Mouse (Mus musculus) cortical plate, adult 2 months (tissue): ENCODE results near the gene Zfp609. TPM values are rescaled to one million over a fixed set of nuclear protein-coding genes. Genes with fewer than 3 reads are reported as not detected.

ENCODE experiments used
- H3K27ac ChIP-seq: fragments of 200-500 bp; 2 replicates; pipeline ENCODE4 v1.5.1; 2012; ENCODE audit warnings: low read length, control low read depth, inconsistent platforms; ENCODE audit not compliant: insufficient read depth
- H3K4me1 ChIP-seq: fragments of 200-500 bp; 2 replicates; pipeline ENCODE4 v1.6.1; 2011; ENCODE audit warnings: low read length; ENCODE audit not compliant: control insufficient read depth, insufficient read depth
- H3K4me3 ChIP-seq: fragments of 200-500 bp; 2 replicates; pipeline ENCODE4 v1.5.1; 2011; ENCODE audit warnings: mild to moderate bottlenecking, low read length, control low read depth; ENCODE audit not compliant: insufficient read depth
- CTCF ChIP-seq: fragments of 200-500 bp; IDR thresholded peaks from 2 replicates; pipeline ENCODE4 v1.5.1; 2011; ENCODE audit warnings: mild to moderate bottlenecking, control low read depth, low read length; ENCODE audit not compliant: insufficient read depth; ENCODE audit errors: extremely low read depth
- POLR2A ChIP-seq: fragments of 200-500 bp; IDR thresholded peaks from 2 replicates; pipeline ENCODE4 v1.6.1; 2011; ENCODE audit warnings: mild to moderate bottlenecking, low read length, control low read depth; ENCODE audit not compliant: insufficient read depth; ENCODE audit errors: extremely low read depth
- polyA plus RNA-seq: library from polyadenylated mRNA; depleted of rRNA; stranded (reverse); fragments of >200 nt; gene quantifications from 2 replicates; pipeline ENCODE4 v1.2.3, GENCODE M21; 2012

The Zfp609 gene
- polyA plus RNA-seq, 1 experiment: 14.1 TPM

DNA sequence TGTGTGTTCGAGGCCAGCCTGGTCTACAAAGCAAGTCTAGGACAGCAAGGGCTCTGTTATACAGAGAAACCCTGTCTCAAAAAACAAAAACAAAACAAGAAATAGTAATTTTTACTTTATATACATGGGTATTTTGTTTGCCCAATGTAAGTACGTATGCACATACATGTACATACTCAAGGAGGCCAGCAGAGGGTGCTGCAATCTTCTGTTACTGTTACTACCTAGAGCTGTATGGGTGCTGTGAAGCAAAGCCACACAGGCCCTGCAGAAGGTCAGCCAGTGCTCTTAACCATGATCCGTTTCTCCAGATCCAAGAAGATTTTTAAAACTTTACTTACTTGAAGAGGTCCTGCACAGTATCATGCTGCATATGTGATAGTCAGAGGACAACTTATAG lies 74.7 kb downstream of the Zfp609 start:
- no peak overlapping the region for H3K27ac ChIP-seq
- no peak overlapping the region for H3K4me3 ChIP-seq
- TF ChIP-seq CTCF: no peak
- no peak for TF ChIP-seq POLR2A
- H3K4me1 ChIP-seq: peaks cover 5% of the 10 kb centered on the region

- TF ChIP-seq CTCF (no peak), POLR2A (no peak)
- peaks cover 5% of the 10 kb centered on the region for H3K4me1 ChIP-seq
- H3K4me3 ChIP-seq: no peak overlapping the region
- H3K27ac ChIP-seq: no peak overlapping the region
These were observed 75.5 kb downstream of the Zfp609 start for GRCm38 (mm10) chr9:65751906-65752305.

- H3K4me3 ChIP-seq: no peak overlapping the region
- H3K27ac ChIP-seq: no peak overlapping the region
- TF ChIP-seq CTCF (no peak), POLR2A (no peak)
These were observed 79.3 kb downstream of the Zfp609 start for GRCm38 (mm10) chr9:65748102-65748501.

GRCm38 (mm10) chr9:65746479-65746878 lies 80.9 kb downstream of the Zfp609 start:
- H3K4me1 ChIP-seq: peaks cover 7% of the 10 kb centered on the region
- TF ChIP-seq CTCF: no peak
- no peak for TF ChIP-seq POLR2A
- H3K4me3 ChIP-seq: no peak overlapping the region
- H3K27ac ChIP-seq: no peak overlapping the region

More at GRCm38 (mm10) chr9:65748102-65748501, 79.3 kb downstream of the Zfp609 start:
- peaks cover 10% of the 10 kb centered on the region for H3K4me1 ChIP-seq

- Histone ChIP-seq H3K27ac (no peak overlapping the region), H3K4me1 (peaks cover 7% of the 10 kb centered on the region), H3K4me3 (no peak overlapping the region)
- TF ChIP-seq POLR2A (no peak), CTCF (no peak)
These were observed 81.9 kb downstream of the Zfp609 start for GRCm38 (mm10) chr9:65745456-65745855.

DNA sequence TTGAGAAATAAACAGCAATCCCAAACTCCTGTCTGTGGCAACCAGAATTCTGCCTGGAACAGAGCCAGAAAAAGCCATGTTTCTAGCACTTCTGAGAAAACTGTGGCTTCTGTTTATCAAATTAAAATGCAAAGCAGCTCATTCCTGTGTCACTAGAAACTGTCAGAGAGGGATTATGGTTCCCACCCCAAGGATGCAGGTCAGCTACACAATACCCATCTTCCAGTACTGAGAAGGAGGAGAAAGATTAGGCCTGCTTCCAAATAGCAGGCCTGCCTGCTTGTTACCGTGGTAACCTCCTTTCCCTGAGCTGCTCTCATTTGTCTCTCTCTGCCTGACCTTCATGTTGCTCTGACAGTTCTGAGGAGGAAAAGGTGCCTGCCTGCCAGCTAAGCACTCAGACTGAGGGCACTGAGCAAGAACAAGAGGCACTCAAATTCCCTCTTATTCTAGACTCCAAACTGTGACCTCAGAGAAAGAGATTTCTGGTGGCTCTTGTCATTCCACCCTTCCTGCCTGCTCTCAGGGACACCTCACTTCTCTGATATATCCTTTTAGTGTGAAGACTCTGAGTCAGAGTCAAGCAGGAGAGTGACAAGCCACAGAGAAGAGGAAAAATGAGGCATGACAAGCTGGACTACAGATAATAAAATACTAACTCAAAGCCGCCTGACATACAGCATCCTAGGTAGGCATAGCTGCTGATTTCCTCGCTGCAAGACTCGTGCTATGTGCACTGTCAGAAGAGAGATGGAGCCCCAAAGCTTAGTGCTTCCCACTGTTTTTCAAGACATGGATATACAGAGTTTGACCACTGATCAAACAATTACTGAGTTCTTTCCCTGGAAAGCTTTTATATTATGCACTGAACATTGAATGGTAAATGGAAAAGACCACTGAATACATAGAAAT lies 82.9 kb downstream of the Zfp609 start:
- TF ChIP-seq POLR2A (no peak), CTCF (no peak)
- Histone ChIP-seq H3K27ac (peak overlapping the region; percentile 36), H3K4me1 (peaks cover 7% of the 10 kb centered on the region), H3K4me3 (no peak overlapping the region)

GRCm38 (mm10) chr9:65743809-65744170 lies 83.6 kb downstream of the Zfp609 start:
- TF ChIP-seq POLR2A (no peak), CTCF (no peak)
- Histone ChIP-seq H3K27ac (no peak overlapping the region), H3K4me3 (no peak overlapping the region), H3K4me1 (peaks cover 7% of the 10 kb centered on the region)

- no peak overlapping the region for H3K27ac ChIP-seq
- peaks cover 7% of the 10 kb centered on the region for H3K4me1 ChIP-seq
- H3K4me3 ChIP-seq: no peak overlapping the region
- TF ChIP-seq CTCF: no peak
- TF ChIP-seq POLR2A: no peak
These were observed 84.0 kb downstream of the Zfp609 start for GRCm38 (mm10) chr9:65743322-65743721.

DNA sequence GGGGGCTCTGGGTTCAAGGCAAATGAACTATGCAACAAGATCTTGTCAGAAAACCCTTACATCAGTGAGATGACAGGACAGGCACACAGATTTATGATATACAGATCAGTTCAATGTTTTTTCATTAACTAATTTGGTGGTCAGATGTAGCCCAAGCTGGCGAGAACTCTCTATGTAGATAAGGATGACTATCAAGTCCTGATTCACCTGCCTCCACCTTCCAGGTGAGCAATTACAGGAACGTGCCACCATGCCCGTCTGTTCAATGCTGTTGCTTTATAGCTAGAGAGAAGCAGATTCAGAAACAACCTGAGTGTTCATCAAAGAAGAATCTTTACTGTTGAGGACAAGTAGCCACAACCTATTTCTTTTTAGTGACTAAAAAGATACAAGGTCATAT lies 84.6 kb downstream of the Zfp609 start:
- Histone ChIP-seq H3K4me3 (no peak overlapping the region), H3K27ac (no peak overlapping the region), H3K4me1 (peaks cover 7% of the 10 kb centered on the region)
- TF ChIP-seq CTCF (no peak), POLR2A (no peak)
